Mouse (Mus musculus): ENCODE measurements around the gene Phactr3. TPM values are rescaled to one million over a fixed set of nuclear protein-coding genes. Genes with fewer than 3 reads are reported as not detected.

Phactr3 gene
- total and polyA plus RNA-seq, 2 experiments from 2014 or later, result 97.8 to 152 TPM

DNA sequence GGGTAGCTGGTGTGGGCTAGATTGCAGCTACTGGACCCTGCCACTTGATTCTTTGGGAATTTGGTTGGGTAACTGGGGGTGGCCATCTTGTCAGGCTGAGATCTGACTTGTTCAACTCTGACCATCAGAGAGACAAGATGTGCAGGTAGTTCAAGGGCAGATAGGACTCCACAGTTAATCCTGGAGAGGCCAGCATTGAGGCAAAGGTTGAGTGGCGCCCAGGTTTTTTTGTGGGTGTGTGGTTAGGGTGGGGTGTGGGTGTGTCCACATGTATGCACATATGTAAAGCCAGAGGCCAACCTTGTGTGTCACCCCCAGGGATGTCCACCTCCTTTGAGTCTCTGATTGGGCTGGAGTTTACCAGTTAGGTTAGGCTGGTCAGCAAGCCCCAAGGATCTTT, 197.5 kb downstream of the Phactr3 start:
- no peak for DNase-seq
- H3K4me3 ChIP-seq (ENCODE audit: low read depth, low read length), result no peak overlapping the region
- no peaks in the 10 kb centered on the region for H3K9me3 ChIP-seq (ENCODE audit: low read length)
- H3K36me3 ChIP-seq (ENCODE audit: insufficient read depth), result no peaks in the 10 kb centered on the region; the same call in 1 of the 2 replicates
- no peaks in the 10 kb centered on the region for H3K27me3 ChIP-seq (ENCODE audit: insufficient read depth, low read length)
- no peak overlapping the region for H3K4me2 ChIP-seq (ENCODE audit: low read depth)
- ATAC-seq, result no peak
- no peak overlapping the region for H3K27ac ChIP-seq (ENCODE audit: low read depth, low read length)
- WGBS, result 89% methylated on average over 1 of the region's 1 CpGs
- no peaks in the 10 kb centered on the region for H3K4me1 ChIP-seq (ENCODE audit: insufficient read depth)
- TF ChIP-seq CTCF (IDR thresholded peaks at IDR 0.05; ENCODE audit: low read depth), result no peak
- H3K9ac ChIP-seq, result no peak overlapping the region

- Histone ChIP-seq H3K4me3 (ENCODE audit: low read depth, low read length) (no peak overlapping the region), H3K36me3 (ENCODE audit: insufficient read depth) (no peaks in the 10 kb centered on the region; the same call in 1 of the 2 replicates), H3K9ac (no peak overlapping the region), H3K4me2 (ENCODE audit: low read depth) (no peak overlapping the region), H3K9me3 (ENCODE audit: low read length) (no peaks in the 10 kb centered on the region), H3K27me3 (ENCODE audit: insufficient read depth, low read length) (no peaks in the 10 kb centered on the region), H3K27ac (ENCODE audit: low read depth, low read length) (no peak overlapping the region), H3K4me1 (ENCODE audit: insufficient read depth) (no peaks in the 10 kb centered on the region)
- no peak for TF ChIP-seq CTCF (IDR thresholded peaks at IDR 0.05; ENCODE audit: low read depth)
- 88% methylated on average over 7 of the region's 7 CpGs for WGBS
- DNase-seq (no peak), ATAC-seq (no peak)
Observed at GRCm38 (mm10) chr2:178319766-178320165, 201.0 kb downstream of the Phactr3 start.

GRCm38 (mm10) chr2:178321271-178321670, 202.5 kb downstream of the Phactr3 start:
- Histone ChIP-seq H3K36me3 (ENCODE audit: insufficient read depth) (no peaks in the 10 kb centered on the region), H3K4me2 (ENCODE audit: low read depth) (no peak overlapping the region), H3K9me3 (ENCODE audit: low read length) (no peaks in the 10 kb centered on the region), H3K4me1 (ENCODE audit: insufficient read depth) (no peaks in the 10 kb centered on the region), H3K27ac (ENCODE audit: low read depth, low read length) (no peak overlapping the region), H3K9ac (no peak overlapping the region), H3K4me3 (ENCODE audit: low read depth, low read length) (no peak overlapping the region), H3K27me3 (ENCODE audit: insufficient read depth, low read length) (no peaks in the 10 kb centered on the region)
- WGBS, result 88% methylated on average over 10 of the region's 10 CpGs
- no peak for ATAC-seq
- no peak for DNase-seq
- no peak for TF ChIP-seq CTCF (IDR thresholded peaks at IDR 0.05; ENCODE audit: low read depth)

DNA sequence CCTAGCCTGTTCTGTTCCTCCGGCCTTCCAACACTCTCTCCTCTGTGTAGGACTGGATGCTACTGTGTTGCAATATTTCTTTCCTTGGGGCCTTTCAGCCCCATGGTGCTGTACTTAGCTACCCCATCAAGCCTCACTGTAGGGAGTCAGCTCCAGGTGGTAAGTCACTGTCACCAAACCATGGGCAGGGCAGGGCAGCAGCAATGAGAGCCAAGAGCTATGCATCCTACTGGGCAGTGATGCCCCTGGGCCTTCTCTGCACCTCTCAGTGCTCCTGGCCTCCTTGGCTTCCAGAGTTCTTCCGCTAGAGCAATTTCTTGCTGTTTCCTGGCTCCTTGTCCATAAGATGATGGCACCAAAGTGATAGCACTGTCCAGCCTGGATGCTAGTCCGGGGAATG, 205.6 kb downstream of the Phactr3 start:
- no peaks in the 10 kb centered on the region for H3K9me3 ChIP-seq (ENCODE audit: low read length)
- peaks cover 20% of the 10 kb centered on the region for H3K4me1 ChIP-seq (ENCODE audit: insufficient read depth)
- TF ChIP-seq CTCF (IDR thresholded peaks at IDR 0.05; ENCODE audit: low read depth), result no peak
- H3K27me3 ChIP-seq (ENCODE audit: insufficient read depth, low read length), result no peaks in the 10 kb centered on the region
- no peak overlapping the region for H3K9ac ChIP-seq
- DNase-seq (no peak), ATAC-seq (no peak)
- H3K27ac ChIP-seq (ENCODE audit: low read depth, low read length), result no peak overlapping the region
- H3K4me2 ChIP-seq (ENCODE audit: low read depth), result no peak overlapping the region
- H3K4me3 ChIP-seq (ENCODE audit: low read depth, low read length), result no peak overlapping the region
- H3K36me3 ChIP-seq (ENCODE audit: insufficient read depth), result no peaks in the 10 kb centered on the region
- 94% methylated on average over 3 of the region's 3 CpGs for WGBS

- Histone ChIP-seq H3K27me3 (ENCODE audit: insufficient read depth, low read length) (no peaks in the 10 kb centered on the region), H3K4me1 (ENCODE audit: insufficient read depth) (peaks cover 23% of the 10 kb centered on the region), H3K4me2 (ENCODE audit: low read depth) (no peak overlapping the region), H3K9ac (no peak overlapping the region), H3K36me3 (ENCODE audit: insufficient read depth) (no peaks in the 10 kb centered on the region), H3K4me3 (ENCODE audit: low read depth, low read length) (no peak overlapping the region), H3K27ac (ENCODE audit: low read depth, low read length) (no peak overlapping the region), H3K9me3 (ENCODE audit: low read length) (no peaks in the 10 kb centered on the region)
- WGBS, result 92% methylated on average over 4 of the region's 4 CpGs
- DNase-seq (no peak), ATAC-seq (no peak)
- no peak for TF ChIP-seq CTCF (IDR thresholded peaks at IDR 0.05; ENCODE audit: low read depth)
Observed at GRCm38 (mm10) chr2:178324818-178325217, 206.0 kb downstream of the Phactr3 start.

GRCm38 (mm10) chr2:178326067-178326466, 207.3 kb downstream of the Phactr3 start:
- H3K27me3 ChIP-seq (ENCODE audit: insufficient read depth, low read length), result no peaks in the 10 kb centered on the region
- ATAC-seq (no peak), DNase-seq (no peak)
- no peak overlapping the region for H3K4me2 ChIP-seq (ENCODE audit: low read depth)
- no peak overlapping the region for H3K4me3 ChIP-seq (ENCODE audit: low read depth, low read length)
- peaks cover 25% of the 10 kb centered on the region for H3K4me1 ChIP-seq (ENCODE audit: insufficient read depth)
- no peak overlapping the region for H3K9ac ChIP-seq
- H3K36me3 ChIP-seq (ENCODE audit: insufficient read depth), result no peaks in the 10 kb centered on the region
- no peak overlapping the region for H3K27ac ChIP-seq (ENCODE audit: low read depth, low read length)
- no peaks in the 10 kb centered on the region for H3K9me3 ChIP-seq (ENCODE audit: low read length)
- no peak for TF ChIP-seq CTCF (IDR thresholded peaks at IDR 0.05; ENCODE audit: low read depth)
- 90% methylated on average over 10 of the region's 10 CpGs for WGBS

DNA sequence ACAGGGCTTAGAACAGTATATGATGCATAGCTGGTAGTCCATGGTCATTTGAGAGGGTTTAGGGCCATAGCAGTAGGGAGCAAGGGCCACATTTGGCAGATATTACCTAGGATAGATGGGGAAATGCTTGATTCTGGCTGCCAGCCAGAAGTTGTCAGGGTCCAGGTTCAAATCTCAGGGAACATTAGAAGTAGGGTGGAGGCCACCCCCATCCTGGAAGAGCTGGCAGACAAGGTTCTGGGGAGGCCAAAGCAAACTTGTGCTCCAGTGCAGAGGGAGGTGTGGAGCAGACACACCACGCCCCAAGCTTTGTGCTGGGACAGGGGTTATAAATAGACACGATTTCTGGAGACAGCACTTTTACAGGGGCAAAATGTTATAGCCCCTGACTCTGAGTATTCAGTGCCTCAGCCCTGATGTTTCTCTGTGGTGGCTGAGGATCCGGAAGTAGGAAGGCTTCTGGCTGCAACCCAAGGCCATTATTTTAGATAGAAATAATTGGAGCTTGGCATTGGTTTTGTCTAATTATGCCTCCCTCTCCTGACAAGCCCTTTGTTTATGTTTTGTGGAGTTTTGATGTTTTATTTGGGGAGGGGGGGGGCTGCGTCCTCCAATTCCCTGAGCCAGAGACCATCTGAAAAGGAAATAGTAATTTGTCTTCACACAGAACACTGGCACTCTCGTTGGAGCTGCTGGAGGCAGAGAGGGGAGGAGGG, 208.1 kb downstream of the Phactr3 start:
- H3K4me3 ChIP-seq (ENCODE audit: low read depth, low read length), result peak overlapping the region; percentile 38; the same call in 1 of the 2 replicates
- ATAC-seq (peak; percentile 63), DNase-seq (no peak)
- peak overlapping the region; percentile 52 for H3K9ac ChIP-seq
- no peak for TF ChIP-seq CTCF (IDR thresholded peaks at IDR 0.05; ENCODE audit: low read depth)
- H3K9me3 ChIP-seq (ENCODE audit: low read length), result no peaks in the 10 kb centered on the region
- peak overlapping the region; percentile 61 for H3K4me2 ChIP-seq (ENCODE audit: low read depth)
- H3K4me1 ChIP-seq (ENCODE audit: insufficient read depth), result peaks cover 25% of the 10 kb centered on the region
- no peaks in the 10 kb centered on the region for H3K27me3 ChIP-seq (ENCODE audit: insufficient read depth, low read length)
- WGBS, result 8% methylated on average over 5 of the region's 5 CpGs
- peak overlapping the region; percentile 86 for H3K27ac ChIP-seq (ENCODE audit: low read depth, low read length)
- peaks cover 2% of the 10 kb centered on the region for H3K36me3 ChIP-seq (ENCODE audit: insufficient read depth)

Data from forebrain, postnatal 0 days (tissue).